Mouse (Mus musculus) neural tube, embryonic 15.5 days (tissue): ENCODE results near the gene Tlr5. TPM values are rescaled to one million over a fixed set of nuclear protein-coding genes. Genes with fewer than 3 reads are reported as not detected.

ENCODE experiments used
- ATAC-seq: fragments of 200-750 bp; cut with Nextera tagmentation; 2 replicates; pipeline ENCODE4 v1.8.0; 2017; ENCODE audit warnings: mild to moderate bottlenecking, moderate TSS enrichment, moderate library complexity; ENCODE audit not compliant: low FRiP score
- H3K27ac ChIP-seq: fragments of 300-500 bp; sonication (generic); replicated peaks from 2 replicates; pipeline ENCODE4 v1.5.1; 2015; ENCODE audit warnings: mild to moderate bottlenecking, inconsistent platforms
- H3K27me3 ChIP-seq: fragments of 300-500 bp; sonication (generic); replicated peaks from 2 replicates; pipeline ENCODE4 v1.6.1; 2015; ENCODE audit warnings: inconsistent platforms
- H3K36me3 ChIP-seq: fragments of 300-500 bp; sonication (generic); 2 replicates; pipeline ENCODE4 v1.6.1; 2015; ENCODE audit warnings: inconsistent platforms
- H3K4me1 ChIP-seq: fragments of 300-500 bp; sonication (generic); 2 replicates; pipeline ENCODE4 v1.6.1; 2015; ENCODE audit warnings: inconsistent platforms
- H3K4me2 ChIP-seq: fragments of 300-500 bp; sonication (generic); 2 replicates; pipeline ENCODE4 v1.6.1; 2015; ENCODE audit warnings: inconsistent platforms, mild to moderate bottlenecking, moderate library complexity
- H3K4me3 ChIP-seq: fragments of 300-500 bp; sonication (generic); replicated peaks from 2 replicates; pipeline ENCODE4 v1.5.1; 2015; ENCODE audit warnings: mild to moderate bottlenecking, inconsistent platforms
- H3K9ac ChIP-seq: fragments of 300-500 bp; sonication (generic); replicated peaks from 2 replicates; pipeline ENCODE4 v1.6.1; 2015; ENCODE audit warnings: mild to moderate bottlenecking, inconsistent platforms
- H3K9me3 ChIP-seq: fragments of 300-500 bp; sonication (generic); replicated peaks from 2 replicates; pipeline ENCODE4 v1.6.1; 2016; ENCODE audit warnings: inconsistent platforms
- WGBS: fragments of 180-500 bp; shearing (Covaris S2); methylation state at CpG from one replicate; pipeline ENCODE4 v1.1.7; 2015; ENCODE audit warnings: mixed read lengths; 5-methylcytosine and 5-hydroxymethylcytosine counted together
- polyA plus RNA-seq: library from polyadenylated mRNA; unstranded; fragments of >200 nt; fragmentation: Nextera tagmentation; extraction: Ambion mirVana; gene quantifications from 2 replicates; pipeline ENCODE4 v1.2.1, GENCODE M21; 2015

Gene Tlr5
- polyA plus RNA-seq, 1 experiment from 2014 or later: 0.36 TPM

GRCm38 (mm10) chr1:182956186-182956960 lies 1.8 kb downstream of the Tlr5 start:
- Histone ChIP-seq H3K36me3 (no peaks in the 10 kb centered on the region), H3K4me2 (no peak overlapping the region), H3K4me3 (no peak overlapping the region), H3K9ac (no peak overlapping the region), H3K27me3 (no peaks in the 10 kb centered on the region), H3K4me1 (peaks cover 43% of the 10 kb centered on the region), H3K9me3 (no peaks in the 10 kb centered on the region), H3K27ac (no peak overlapping the region)
- ATAC-seq: no peak
- WGBS: 78% methylated on average over 12 of the region's 12 CpGs

- Histone ChIP-seq H3K9ac (no peak overlapping the region), H3K36me3 (no peaks in the 10 kb centered on the region), H3K4me1 (peaks cover 43% of the 10 kb centered on the region), H3K9me3 (no peaks in the 10 kb centered on the region), H3K4me2 (no peak overlapping the region), H3K27ac (no peak overlapping the region), H3K27me3 (no peaks in the 10 kb centered on the region), H3K4me3 (no peak overlapping the region)
- WGBS: 81% methylated on average over 16 of the region's 16 CpGs
- no peak for ATAC-seq
Observed at GRCm38 (mm10) chr1:182957001-182957757, 2.6 kb downstream of the Tlr5 start.

- H3K9ac ChIP-seq: no peak overlapping the region
- H3K9me3 ChIP-seq: no peaks in the 10 kb centered on the region
- 77% methylated on average over 13 of the region's 13 CpGs for WGBS
Observed at GRCm38 (mm10) chr1:182957826-182958544, 3.4 kb downstream of the Tlr5 start.

GRCm38 (mm10) chr1:182958824-182959223 lies 4.2 kb downstream of the Tlr5 start:
- Histone ChIP-seq H3K27me3 (no peaks in the 10 kb centered on the region), H3K9me3 (no peaks in the 10 kb centered on the region), H3K36me3 (no peaks in the 10 kb centered on the region), H3K9ac (no peak overlapping the region), H3K4me1 (peaks cover 48% of the 10 kb centered on the region), H3K4me2 (peak overlapping the region; percentile 68), H3K4me3 (no peak overlapping the region), H3K27ac (no peak overlapping the region)
- no peak for ATAC-seq
- 27% methylated on average over 3 of the region's 3 CpGs for WGBS

More at GRCm38 (mm10) chr1:182957826-182958544, 3.4 kb downstream of the Tlr5 start:
- H3K27me3 ChIP-seq: no peaks in the 10 kb centered on the region
- H3K4me3 ChIP-seq: no peak overlapping the region
- no peak overlapping the region for H3K4me2 ChIP-seq
- peaks cover 43% of the 10 kb centered on the region for H3K4me1 ChIP-seq
- ATAC-seq: no peak
- H3K36me3 ChIP-seq: no peaks in the 10 kb centered on the region
- H3K27ac ChIP-seq: no peak overlapping the region

GRCm38 (mm10) chr1:182959251-182959691 lies 4.7 kb downstream of the Tlr5 start:
- no peaks in the 10 kb centered on the region for H3K9me3 ChIP-seq
- H3K4me3 ChIP-seq: peak overlapping the region; percentile 39
- H3K27ac ChIP-seq: peak overlapping the region; percentile 71
- WGBS: 2% methylated on average over 17 of the region's 17 CpGs
- H3K4me2 ChIP-seq: peak overlapping the region; percentile 68
- H3K27me3 ChIP-seq: no peaks in the 10 kb centered on the region
- peak overlapping the region; percentile 26; the same call in 1 of the 2 replicates for H3K9ac ChIP-seq
- H3K4me1 ChIP-seq: peaks cover 47% of the 10 kb centered on the region
- no peaks in the 10 kb centered on the region for H3K36me3 ChIP-seq
- ATAC-seq: peak; percentile 33; the same call in 1 of the 2 replicates

GRCm38 (mm10) chr1:182959811-182960455 lies 5.3 kb downstream of the Tlr5 start:
- H3K4me1 ChIP-seq: peaks cover 40% of the 10 kb centered on the region
- under 1% methylated on average over 20 of the region's 20 CpGs for WGBS

GRCm38 (mm10) chr1:182961076-182961475 lies 6.5 kb downstream of the Tlr5 start:
- ATAC-seq: no peak
- 63% methylated on average over 5 of the region's 5 CpGs for WGBS
- Histone ChIP-seq H3K4me2 (no peak overlapping the region), H3K27me3 (no peaks in the 10 kb centered on the region), H3K4me1 (peaks cover 33% of the 10 kb centered on the region), H3K9me3 (no peaks in the 10 kb centered on the region), H3K27ac (no peak overlapping the region), H3K36me3 (no peaks in the 10 kb centered on the region), H3K9ac (no peak overlapping the region), H3K4me3 (no peak overlapping the region)

More at GRCm38 (mm10) chr1:182959811-182960455, 5.3 kb downstream of the Tlr5 start:
- Histone ChIP-seq H3K9me3 (no peaks in the 10 kb centered on the region), H3K4me2 (peak overlapping the region; percentile 68), H3K4me3 (peak overlapping the region; percentile 39), H3K9ac (peak overlapping the region; percentile 26; the same call in 1 of the 2 replicates), H3K27ac (peak overlapping the region; percentile 71), H3K27me3 (no peaks in the 10 kb centered on the region), H3K36me3 (no peaks in the 10 kb centered on the region)
- ATAC-seq: peak; percentile 82

GRCm38 (mm10) chr1:182963329-182963728 lies 8.7 kb downstream of the Tlr5 start:
- no peak overlapping the region for H3K4me2 ChIP-seq
- peaks cover 33% of the 10 kb centered on the region for H3K4me1 ChIP-seq
- no peak for ATAC-seq
- no peaks in the 10 kb centered on the region for H3K9me3 ChIP-seq
- whole genome bisulfite sequencing: 53% methylated on average over 5 of the region's 5 CpGs
- H3K4me3 ChIP-seq: no peak overlapping the region
- H3K36me3 ChIP-seq: no peaks in the 10 kb centered on the region
- no peaks in the 10 kb centered on the region for H3K27me3 ChIP-seq
- H3K27ac ChIP-seq: no peak overlapping the region
- H3K9ac ChIP-seq: no peak overlapping the region

- H3K27me3 ChIP-seq: no peaks in the 10 kb centered on the region
- ATAC-seq: no peak
- H3K9ac ChIP-seq: no peak overlapping the region
- peaks cover 18% of the 10 kb centered on the region for H3K4me1 ChIP-seq
- H3K4me2 ChIP-seq: no peak overlapping the region
- WGBS: 48% methylated on average over 9 of the region's 9 CpGs
- H3K36me3 ChIP-seq: no peaks in the 10 kb centered on the region
- H3K4me3 ChIP-seq: no peak overlapping the region
- no peak overlapping the region for H3K27ac ChIP-seq
- no peaks in the 10 kb centered on the region for H3K9me3 ChIP-seq
Observed at GRCm38 (mm10) chr1:182964855-182965466, 10.4 kb downstream of the Tlr5 start.

GRCm38 (mm10) chr1:182968732-182969131 lies 14.1 kb downstream of the Tlr5 start:
- no peak overlapping the region for H3K27ac ChIP-seq

GRCm38 (mm10) chr1:182972240-182972639 lies 17.7 kb downstream of the Tlr5 start:
- no peaks in the 10 kb centered on the region for H3K9me3 ChIP-seq
- no peaks in the 10 kb centered on the region for H3K27me3 ChIP-seq
- H3K4me3 ChIP-seq: no peak overlapping the region
- 82% methylated on average over 6 of the region's 6 CpGs for WGBS
- no peak overlapping the region for H3K4me2 ChIP-seq
- H3K27ac ChIP-seq: no peak overlapping the region
- no peak overlapping the region for H3K9ac ChIP-seq
- H3K36me3 ChIP-seq: no peaks in the 10 kb centered on the region
- ATAC-seq: no peak
- H3K4me1 ChIP-seq: no peaks in the 10 kb centered on the region

More at GRCm38 (mm10) chr1:182968732-182969131, 14.1 kb downstream of the Tlr5 start:
- 86% methylated on average over 9 of the region's 9 CpGs for WGBS
- H3K4me3 ChIP-seq: no peak overlapping the region
- peaks cover 3% of the 10 kb centered on the region for H3K4me1 ChIP-seq
- no peak overlapping the region for H3K4me2 ChIP-seq
- H3K27me3 ChIP-seq: no peaks in the 10 kb centered on the region
- no peak for ATAC-seq
- H3K9me3 ChIP-seq: no peaks in the 10 kb centered on the region
- no peaks in the 10 kb centered on the region for H3K36me3 ChIP-seq
- H3K9ac ChIP-seq: no peak overlapping the region
